In genomic region chr1:181314301-181314700, GRCm38 (mm10) we compare ENCODE assay signal across 31 mouse cellular contexts. TPM values are rescaled to one million over a fixed set of nuclear protein-coding genes. Genes with fewer than 3 reads are reported as not detected.
"Had no signal": no experiment of that assay in that cellular context is flagged by ENCODE, and none has a peak within 500 bp of the region (broad histone marks: within the 10 kb centered on the region; RNA-seq: fewer than 3 reads in every experiment).

No protein-coding gene starts in this region.

- H3K27me3 ChIP-seq: heart, embryonic 12.5 days; hindbrain, embryonic 13.5 days; hindbrain, embryonic 15.5 days; kidney, embryonic 15.5 days; limb, embryonic 13.5 days; limb, embryonic 15.5 days had no signal

- DNase-seq: gastrocnemius, postnatal 14 days; gastrocnemius, postnatal 36 days; heart, adult 18-20 months; heart, postnatal 10 days; kidney, adult 11 months; kidney, adult 2 months; kidney, adult 9 months; kidney, postnatal 14 days; kidney, postnatal 36 days; layer of hippocampus, adult 9-11 months; layer of hippocampus, postnatal 36 days; left cerebral cortex, postnatal 4 days had no signal

- H3K4me1 ChIP-seq: heart, embryonic 12.5 days; hindbrain, embryonic 13.5 days; hindbrain, embryonic 15.5 days; kidney, embryonic 15.5 days; limb, embryonic 13.5 days; limb, embryonic 15.5 days had no signal

- H3K4me2 ChIP-seq: heart, embryonic 12.5 days; hindbrain, embryonic 13.5 days; hindbrain, embryonic 15.5 days; kidney, embryonic 15.5 days; limb, embryonic 13.5 days; limb, embryonic 15.5 days; liver, embryonic 12.5 days had no signal

- H3K27ac ChIP-seq: hindbrain, embryonic 13.5 days; hindbrain, embryonic 15.5 days; hindbrain, postnatal 0 days; kidney, embryonic 15.5 days; kidney, postnatal 0 days; limb, embryonic 13.5 days; limb, embryonic 15.5 days; liver, embryonic 12.5 days; liver, embryonic 14.5 days had no signal

- ATAC-seq: hindbrain, postnatal 0 days; intestine, embryonic 16.5 days; liver, embryonic 12.5 days had no signal

- H3K9me3 ChIP-seq: hindbrain, embryonic 13.5 days; hindbrain, embryonic 15.5 days; kidney, embryonic 15.5 days; limb, embryonic 13.5 days; limb, embryonic 15.5 days; liver, embryonic 12.5 days had no signal

- H3K4me3 ChIP-seq: heart, embryonic 12.5 days; hindbrain, embryonic 13.5 days; hindbrain, embryonic 15.5 days; kidney, embryonic 15.5 days; limb, embryonic 13.5 days; limb, embryonic 15.5 days; liver, embryonic 12.5 days had no signal

- H3K9ac ChIP-seq: heart, embryonic 12.5 days; hindbrain, embryonic 13.5 days; hindbrain, embryonic 15.5 days; kidney, embryonic 15.5 days; limb, embryonic 13.5 days; limb, embryonic 15.5 days; liver, embryonic 12.5 days; liver, embryonic 14.5 days had no signal

- H3K36me3 ChIP-seq: heart, embryonic 12.5 days; hindbrain, embryonic 13.5 days; hindbrain, embryonic 15.5 days; kidney, embryonic 15.5 days; limb, embryonic 13.5 days; limb, embryonic 15.5 days; liver, embryonic 12.5 days had no signal

RNA-seq across cellular contexts. Expression of gene Cnih3, which starts 38.1 kb away (rescaled TPM):
- total RNA-seq: gastrocnemius, adult 18-20 months; gastrocnemius, adult 8-10 months; gastrocnemius, postnatal 36 days; heart, adult 18-20 months; heart, postnatal 10 days; heart, postnatal 25 days; hematopoietic stem cell, adult 5-6 weeks; liver, adult 2 months had no signal
- polyA plus RNA-seq: heart, embryonic 16.5 days; kidney, adult 2 months; large intestine, adult 2 months; liver, adult 2 months; liver, embryonic 16.5 days had no signal
